Mouse (Mus musculus) ES-E14 (cell line): Measurements from ENCODE around the gene Usp10.

Experiments
- CHD2 ChIP-seq: IDR thresholded peaks from 2 replicates; pipeline ENCODE4 v1.6.1; 2014; ENCODE audit warnings: mild to moderate bottlenecking, low read depth, low read length, inconsistent platforms
- HCFC1 ChIP-seq: IDR thresholded peaks from 2 replicates; pipeline ENCODE4 v1.6.1; 2012; ENCODE audit warnings: low read length, inconsistent platforms, borderline replicate concordance; ENCODE audit not compliant: insufficient read depth
- MAFK ChIP-seq: IDR thresholded peaks from 2 replicates; pipeline ENCODE4 v1.6.1; 2014; ENCODE audit warnings: mild to moderate bottlenecking, low read depth, low read length, inconsistent platforms; ENCODE audit not compliant: insufficient read depth
- ZC3H11A ChIP-seq: IDR thresholded peaks from 2 replicates; pipeline ENCODE4 v1.6.1; 2012; ENCODE audit warnings: low read depth, mild to moderate bottlenecking, inconsistent platforms, low read length, borderline replicate concordance

DNA sequence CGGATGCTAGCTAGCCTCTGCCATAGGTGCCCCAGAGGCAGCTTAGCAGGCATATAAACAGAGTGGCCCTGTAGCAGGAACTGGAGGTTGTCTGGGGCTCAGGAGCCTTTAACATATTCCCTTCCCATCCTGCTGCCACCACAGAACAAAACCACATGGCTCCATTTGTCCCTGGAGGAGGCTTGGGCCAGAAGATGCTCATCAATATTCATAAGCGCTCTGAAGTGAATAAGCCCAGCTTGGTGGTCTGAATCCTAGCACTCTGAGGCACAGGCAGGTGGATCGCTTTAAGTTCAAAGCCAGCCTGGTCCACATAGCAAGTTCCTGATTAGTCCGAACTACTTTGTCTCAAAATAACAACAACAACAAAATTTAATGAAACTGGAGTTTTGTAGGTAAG, 22.1 kb upstream of the Usp10 start:
- TF ChIP-seq HCFC1 (no peak), ZC3H11A (no peak), MAFK (no peak), CHD2 (no peak)
